Mouse (Mus musculus): ENCODE data around the gene Krt90.

The Krt90 gene

DNA sequence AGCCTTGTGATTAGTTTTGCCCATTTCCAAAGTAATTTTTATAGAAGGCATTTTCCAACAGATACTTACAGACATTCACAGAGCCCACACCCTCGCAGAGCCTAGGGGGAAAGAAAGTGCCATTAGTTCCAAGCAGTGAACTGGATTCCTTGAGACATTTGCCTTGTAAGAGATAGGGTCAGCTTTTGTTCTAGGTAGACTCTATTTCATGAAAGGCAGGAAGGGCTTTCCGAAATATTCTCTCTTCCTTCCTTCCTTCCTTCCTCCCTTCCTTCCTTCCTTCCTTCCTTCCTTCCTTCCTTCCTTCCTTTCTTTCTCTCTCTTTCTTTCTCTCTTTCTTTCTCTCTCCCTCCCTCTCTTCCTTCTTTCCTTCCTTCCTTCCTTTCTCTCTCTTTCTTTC, 45.6 kb downstream of the Krt90 start, which contains the start of gene Gm49425:
Gene Gm49425 (minus strand): TSS at position 101 of the 400 bp plus-strand sequence.
- in situ Hi-C loops (cut with MboI, MseI), result loop anchor here (5.0 kb wide), 1 partner anchor 85 kb away; no protein-coding TSS in a partner anchor

DNA sequence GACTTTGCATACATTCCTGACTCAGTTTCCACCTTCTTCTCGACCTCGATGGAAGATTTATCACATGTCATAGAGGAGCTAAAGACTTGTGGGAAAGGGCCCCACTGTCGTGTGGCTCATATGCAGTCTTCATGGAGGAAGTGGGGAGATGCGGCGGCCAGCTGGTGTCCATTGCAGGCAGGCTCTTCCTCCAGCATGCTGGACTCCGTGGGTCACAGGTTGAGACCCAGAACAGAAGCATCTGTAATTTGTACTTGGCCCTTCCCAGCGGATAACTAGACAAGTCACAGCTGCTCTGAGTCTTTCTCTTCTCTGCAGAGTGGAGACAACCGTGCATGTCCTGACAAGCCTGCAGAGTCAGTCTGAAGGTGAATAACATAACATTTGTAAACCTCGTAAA, 54.5 kb downstream of the Krt90 start:
- in situ Hi-C loops (cut with MboI, MseI), result no loop called here

DNA sequence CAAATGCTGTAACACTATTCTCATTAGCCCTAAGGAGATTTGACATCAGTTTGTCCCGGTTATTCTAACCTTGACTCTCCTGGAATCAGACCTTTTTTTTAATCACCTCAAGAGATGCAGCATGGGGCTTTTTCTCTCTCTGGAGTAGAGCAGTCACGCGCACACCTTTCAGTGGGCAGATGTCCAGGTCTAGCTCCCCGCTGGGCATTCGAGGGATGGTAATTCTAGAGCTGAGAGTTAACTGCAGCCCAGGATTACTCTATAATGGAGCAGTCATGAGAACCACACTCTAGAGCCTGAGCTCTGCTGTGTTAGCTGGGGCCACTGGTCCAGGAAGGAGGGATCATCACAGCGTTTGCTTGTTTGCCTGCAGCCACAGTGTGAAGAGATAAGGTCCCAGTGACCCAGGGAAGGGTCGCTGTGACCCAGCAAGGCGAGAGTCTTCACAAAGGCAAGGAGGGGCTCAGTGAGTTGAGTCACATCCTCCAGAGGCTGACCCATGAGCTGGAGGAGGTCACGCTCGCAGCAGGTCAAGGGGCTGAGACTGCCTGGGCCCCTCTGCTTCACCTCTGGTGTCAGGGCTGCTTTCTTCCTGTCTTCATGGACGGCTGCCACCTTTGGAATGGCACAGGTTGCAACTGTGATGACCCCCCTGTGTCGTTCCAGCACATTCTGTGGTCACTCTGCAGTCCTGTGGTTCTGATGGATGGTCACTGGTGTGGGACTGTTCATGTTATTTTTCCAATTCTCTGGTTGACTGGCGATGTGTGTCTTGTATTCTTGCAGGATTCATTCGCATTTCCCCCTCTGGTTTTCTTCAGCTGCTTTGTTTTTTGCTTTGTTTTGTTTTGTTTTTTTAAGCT, 55.6 kb downstream of the Krt90 start:
- in situ Hi-C loops (cut with MboI, MseI), result no loop called here
